Mouse (Mus musculus): ENCODE measurements around the gene Hpca. TPM values are rescaled to one million over a fixed set of nuclear protein-coding genes. Genes with fewer than 3 reads are reported as not detected.

The Hpca gene
- polyA plus RNA-seq, 1 experiment from 2014 or later, result 130 TPM

- Histone ChIP-seq H3K27me3 (ENCODE audit: control insufficient read depth, insufficient read depth, low read depth, low read length) (no peaks in the 10 kb centered on the region), H3K4me2 (ENCODE audit: low read length) (no peak overlapping the region), H3K36me3 (ENCODE audit: control insufficient read depth, insufficient read depth, low read length) (peaks cover 52% of the 10 kb centered on the region), H3K4me3 (ENCODE audit: low read depth, low read length) (no peak overlapping the region), H3K27ac (ENCODE audit: low read length) (no peak overlapping the region), H3K4me1 (ENCODE audit: control insufficient read depth, insufficient read depth, low read length) (no peaks in the 10 kb centered on the region), H3K9me3 (replicated peaks; ENCODE audit: control insufficient read depth, low read length, poor library complexity, severe bottlenecking) (no peaks in the 10 kb centered on the region), H3K9ac (ENCODE audit: low read depth, low read length) (no peak overlapping the region)
- no peak for ATAC-seq
- 76% methylated on average over 7 of the region's 7 CpGs for WGBS
Measured at GRCm38 (mm10) chr4:129081041-129081440, 40.8 kb downstream of the Hpca start.

- Histone ChIP-seq H3K9me3 (replicated peaks; ENCODE audit: control insufficient read depth, low read length, poor library complexity, severe bottlenecking) (no peaks in the 10 kb centered on the region), H3K4me3 (ENCODE audit: low read depth, low read length) (no peak overlapping the region), H3K4me2 (ENCODE audit: low read length) (no peak overlapping the region), H3K9ac (ENCODE audit: low read depth, low read length) (no peak overlapping the region), H3K4me1 (ENCODE audit: control insufficient read depth, insufficient read depth, low read length) (no peaks in the 10 kb centered on the region), H3K27ac (ENCODE audit: low read length) (no peak overlapping the region), H3K36me3 (ENCODE audit: control insufficient read depth, insufficient read depth, low read length) (peaks cover 58% of the 10 kb centered on the region), H3K27me3 (ENCODE audit: control insufficient read depth, insufficient read depth, low read depth, low read length) (no peaks in the 10 kb centered on the region)
- ATAC-seq, result no peak
- 94% methylated on average over 9 of the region's 9 CpGs for WGBS
Measured at GRCm38 (mm10) chr4:129079126-129079525, 42.7 kb downstream of the Hpca start.

- ATAC-seq, result no peak
- no peaks in the 10 kb centered on the region; the same call in 1 of the 2 replicates for H3K4me1 ChIP-seq (ENCODE audit: control insufficient read depth, insufficient read depth, low read length)
- no peak overlapping the region for H3K4me2 ChIP-seq (ENCODE audit: low read length)
- WGBS, result 96% methylated on average over 4 of the region's 4 CpGs
- H3K27me3 ChIP-seq (ENCODE audit: control insufficient read depth, insufficient read depth, low read depth, low read length), result no peaks in the 10 kb centered on the region
- H3K4me3 ChIP-seq (ENCODE audit: low read depth, low read length), result no peak overlapping the region
- no peaks in the 10 kb centered on the region for H3K9me3 ChIP-seq (replicated peaks; ENCODE audit: control insufficient read depth, low read length, poor library complexity, severe bottlenecking)
- H3K27ac ChIP-seq (ENCODE audit: low read length), result no peak overlapping the region
- H3K36me3 ChIP-seq (ENCODE audit: control insufficient read depth, insufficient read depth, low read length), result no peaks in the 10 kb centered on the region; the same call in 1 of the 2 replicates
- H3K9ac ChIP-seq (ENCODE audit: low read depth, low read length), result no peak overlapping the region
Measured at GRCm38 (mm10) chr4:129068848-129069247, 53.0 kb downstream of the Hpca start.

GRCm38 (mm10) chr4:129067638-129068415, 54.0 kb downstream of the Hpca start:
- Histone ChIP-seq H3K9me3 (replicated peaks; ENCODE audit: control insufficient read depth, low read length, poor library complexity, severe bottlenecking) (no peaks in the 10 kb centered on the region), H3K27ac (ENCODE audit: low read length) (no peak overlapping the region), H3K4me2 (ENCODE audit: low read length) (no peak overlapping the region), H3K4me3 (ENCODE audit: low read depth, low read length) (no peak overlapping the region), H3K9ac (ENCODE audit: low read depth, low read length) (no peak overlapping the region), H3K27me3 (ENCODE audit: control insufficient read depth, insufficient read depth, low read depth, low read length) (no peaks in the 10 kb centered on the region), H3K36me3 (ENCODE audit: control insufficient read depth, insufficient read depth, low read length) (no peaks in the 10 kb centered on the region), H3K4me1 (ENCODE audit: control insufficient read depth, insufficient read depth, low read length) (no peaks in the 10 kb centered on the region; the same call in 1 of the 2 replicates)
- ATAC-seq, result no peak
- WGBS, result 83% methylated on average over 5 of the region's 5 CpGs

- no peak for ATAC-seq
- no peak overlapping the region for H3K4me3 ChIP-seq (ENCODE audit: low read depth, low read length)
- H3K27ac ChIP-seq (ENCODE audit: low read length), result no peak overlapping the region
- no peaks in the 10 kb centered on the region for H3K36me3 ChIP-seq (ENCODE audit: control insufficient read depth, insufficient read depth, low read length)
- no peaks in the 10 kb centered on the region for H3K9me3 ChIP-seq (replicated peaks; ENCODE audit: control insufficient read depth, low read length, poor library complexity, severe bottlenecking)
- no peak overlapping the region for H3K9ac ChIP-seq (ENCODE audit: low read depth, low read length)
- peaks cover 11% of the 10 kb centered on the region for H3K4me1 ChIP-seq (ENCODE audit: control insufficient read depth, insufficient read depth, low read length)
- no peaks in the 10 kb centered on the region for H3K27me3 ChIP-seq (ENCODE audit: control insufficient read depth, insufficient read depth, low read depth, low read length)
- no peak overlapping the region for H3K4me2 ChIP-seq (ENCODE audit: low read length)
Measured at GRCm38 (mm10) chr4:129065688-129066236, 56.1 kb downstream of the Hpca start.

- Histone ChIP-seq H3K9ac (ENCODE audit: low read depth, low read length) (no peak overlapping the region), H3K36me3 (ENCODE audit: control insufficient read depth, insufficient read depth, low read length) (no peaks in the 10 kb centered on the region), H3K4me1 (ENCODE audit: control insufficient read depth, insufficient read depth, low read length) (peaks cover 20% of the 10 kb centered on the region), H3K27ac (ENCODE audit: low read length) (no peak overlapping the region), H3K9me3 (replicated peaks; ENCODE audit: control insufficient read depth, low read length, poor library complexity, severe bottlenecking) (no peaks in the 10 kb centered on the region), H3K4me3 (ENCODE audit: low read depth, low read length) (no peak overlapping the region), H3K4me2 (ENCODE audit: low read length) (no peak overlapping the region), H3K27me3 (ENCODE audit: control insufficient read depth, insufficient read depth, low read depth, low read length) (no peaks in the 10 kb centered on the region)
- no peak for ATAC-seq
- 83% methylated on average over 3 of the region's 3 CpGs for WGBS
Measured at GRCm38 (mm10) chr4:129062281-129063075, 59.4 kb downstream of the Hpca start.

Other genes starting within 250 kb of the Hpca start
- gene Trim62, start 238.5 kb downstream of the Hpca start, polyA plus RNA-seq (2015; fragmentation: Nextera tagmentation; extraction: Ambion mirVana), result 17.6 and 18.5 TPM in 2 replicates
- gene Azin2, start 159.6 kb downstream of the Hpca start, polyA plus RNA-seq (2015; fragmentation: Nextera tagmentation; extraction: Ambion mirVana), result 16.6 and 20.2 TPM in 2 replicates
- gene Ak2, start 130.1 kb downstream of the Hpca start, polyA plus RNA-seq (2015; fragmentation: Nextera tagmentation; extraction: Ambion mirVana), result 81.6 and 81.7 TPM in 2 replicates
- gene Rnf19b, start 63.8 kb downstream of the Hpca start, polyA plus RNA-seq (2015; fragmentation: Nextera tagmentation; extraction: Ambion mirVana), result 31.4 and 37.5 TPM in 2 replicates
- gene Tmem54, start 16.5 kb downstream of the Hpca start, polyA plus RNA-seq (2015; fragmentation: Nextera tagmentation; extraction: Ambion mirVana), result not detected in 2 replicates
- gene Fndc5, start 15.0 kb upstream of the Hpca start, polyA plus RNA-seq (2015; fragmentation: Nextera tagmentation; extraction: Ambion mirVana), result 5.9 and 6.2 TPM in 2 replicates
- gene S100pbp, start 67.7 kb upstream of the Hpca start, polyA plus RNA-seq (2015; fragmentation: Nextera tagmentation; extraction: Ambion mirVana), result 27.0 and 28.0 TPM in 2 replicates
- 111 and 116 TPM in 2 replicates for gene Yars, start 67.7 kb upstream of the Hpca start, polyA plus RNA-seq (2015; fragmentation: Nextera tagmentation; extraction: Ambion mirVana)
- 6.7 and 8.2 TPM in 2 replicates for gene C77080, start 139.4 kb upstream of the Hpca start, polyA plus RNA-seq (2015; fragmentation: Nextera tagmentation; extraction: Ambion mirVana)
- 0.63 and 0.85 TPM in 2 replicates for gene Sync, start 165.6 kb upstream of the Hpca start, polyA plus RNA-seq (2015; fragmentation: Nextera tagmentation; extraction: Ambion mirVana)
- 267 and 295 TPM in 2 replicates for gene Rbbp4, start 213.3 kb upstream of the Hpca start, polyA plus RNA-seq (2015; fragmentation: Nextera tagmentation; extraction: Ambion mirVana)
- 15.1 and 17.7 TPM in 2 replicates for gene Zbtb8os, start 213.7 kb upstream of the Hpca start, polyA plus RNA-seq (2015; fragmentation: Nextera tagmentation; extraction: Ambion mirVana)